Mouse (Mus musculus) midbrain, embryonic 13.5 days (tissue): ENCODE results near the gene Tma7. TPM values are rescaled to one million over a fixed set of nuclear protein-coding genes. Genes with fewer than 3 reads are reported as not detected.

ENCODE experiments used
- ATAC-seq: fragments of 200-750 bp; cut with Nextera tagmentation; 2 replicates; pipeline ENCODE4 v1.8.0; 2017; ENCODE audit warnings: mild to moderate bottlenecking, moderate TSS enrichment, moderate library complexity
- H3K27ac ChIP-seq: fragments of 300-500 bp; sonication (generic); 2 replicates; pipeline ENCODE4 v1.5.1; 2015; ENCODE audit warnings: inconsistent platforms, mild to moderate bottlenecking, moderate library complexity
- H3K27me3 ChIP-seq: fragments of 300-500 bp; sonication (generic); 2 replicates; pipeline ENCODE4 v1.6.1; 2015; ENCODE audit warnings: mild to moderate bottlenecking, inconsistent platforms
- H3K36me3 ChIP-seq: fragments of 300-500 bp; sonication (generic); 2 replicates; pipeline ENCODE4 v1.6.1; 2015; ENCODE audit warnings: mild to moderate bottlenecking, inconsistent platforms
- H3K4me1 ChIP-seq: fragments of 300-500 bp; sonication (generic); replicated peaks from 2 replicates; pipeline ENCODE4 v1.6.1; 2015; ENCODE audit warnings: inconsistent platforms
- H3K4me2 ChIP-seq: fragments of 300-500 bp; sonication (generic); replicated peaks from 2 replicates; pipeline ENCODE4 v1.6.1; 2015; ENCODE audit warnings: moderate library complexity, mild to moderate bottlenecking, inconsistent platforms
- H3K4me3 ChIP-seq: fragments of 300-500 bp; sonication (generic); replicated peaks from 2 replicates; pipeline ENCODE4 v1.5.1; 2015; ENCODE audit warnings: mild to moderate bottlenecking, inconsistent platforms
- H3K9ac ChIP-seq: fragments of 300-500 bp; sonication (generic); replicated peaks from 2 replicates; pipeline ENCODE4 v1.6.1; 2015; ENCODE audit warnings: mild to moderate bottlenecking, inconsistent platforms
- H3K9me3 ChIP-seq: fragments of 300-500 bp; sonication (generic); 2 replicates; pipeline ENCODE4 v1.6.1; 2016; ENCODE audit warnings: mild to moderate bottlenecking, inconsistent platforms
- WGBS: fragments of 180-500 bp; shearing (Covaris S2); methylation state at CpG from one replicate; pipeline ENCODE4 v1.1.7; 2015; 5-methylcytosine and 5-hydroxymethylcytosine counted together
- polyA plus RNA-seq: library from polyadenylated mRNA; unstranded; fragments of >200 nt; fragmentation: Nextera tagmentation; extraction: Ambion mirVana; gene quantifications from 2 replicates; pipeline ENCODE4 v1.2.1, GENCODE M21; 2015

Gene Tma7
- polyA plus RNA-seq, 1 experiment from 2014 or later, result 724 TPM

- no peak overlapping the region for H3K27ac ChIP-seq
- no peak overlapping the region for H3K4me3 ChIP-seq
- no peak overlapping the region for H3K9ac ChIP-seq
- H3K36me3 ChIP-seq, result peaks cover 32% of the 10 kb centered on the region
- no peak for ATAC-seq
- H3K4me2 ChIP-seq, result no peak overlapping the region
- no peaks in the 10 kb centered on the region for H3K4me1 ChIP-seq
- no peaks in the 10 kb centered on the region for H3K9me3 ChIP-seq
- WGBS, result 88% methylated on average over 8 of the region's 8 CpGs
- no peaks in the 10 kb centered on the region for H3K27me3 ChIP-seq
These were observed 50.7 kb downstream of the Tma7 start for GRCm38 (mm10) chr9:109031686-109032085.

- 92% methylated on average over 7 of the region's 7 CpGs for WGBS
- no peak overlapping the region for H3K9ac ChIP-seq
- no peaks in the 10 kb centered on the region for H3K27me3 ChIP-seq
- no peak overlapping the region for H3K27ac ChIP-seq
- H3K36me3 ChIP-seq, result peaks cover 36% of the 10 kb centered on the region
- H3K4me2 ChIP-seq, result no peak overlapping the region
- no peaks in the 10 kb centered on the region for H3K9me3 ChIP-seq
- H3K4me1 ChIP-seq, result no peaks in the 10 kb centered on the region
- no peak overlapping the region for H3K4me3 ChIP-seq
- ATAC-seq, result no peak
These were observed 51.4 kb downstream of the Tma7 start for GRCm38 (mm10) chr9:109031001-109031400.

GRCm38 (mm10) chr9:109030312-109030711, 52.1 kb downstream of the Tma7 start:
- 74% methylated on average over 3 of the region's 3 CpGs for WGBS
- Histone ChIP-seq H3K4me1 (no peaks in the 10 kb centered on the region), H3K27me3 (no peaks in the 10 kb centered on the region), H3K4me2 (no peak overlapping the region), H3K36me3 (peaks cover 43% of the 10 kb centered on the region), H3K27ac (no peak overlapping the region), H3K9me3 (no peaks in the 10 kb centered on the region), H3K4me3 (no peak overlapping the region), H3K9ac (no peak overlapping the region)
- no peak for ATAC-seq

- H3K4me1 ChIP-seq, result no peaks in the 10 kb centered on the region
- H3K27ac ChIP-seq, result no peak overlapping the region
- no peak for ATAC-seq
- no peak overlapping the region for H3K9ac ChIP-seq
- no peaks in the 10 kb centered on the region for H3K9me3 ChIP-seq
- H3K27me3 ChIP-seq, result no peaks in the 10 kb centered on the region
- H3K36me3 ChIP-seq, result peaks cover 49% of the 10 kb centered on the region
- WGBS, result 82% methylated on average over 5 of the region's 5 CpGs
- no peak overlapping the region for H3K4me3 ChIP-seq
- no peak overlapping the region for H3K4me2 ChIP-seq
These were observed 53.5 kb downstream of the Tma7 start for GRCm38 (mm10) chr9:109028919-109029318.

- ATAC-seq, result no peak
- no peaks in the 10 kb centered on the region for H3K4me1 ChIP-seq
- peaks cover 51% of the 10 kb centered on the region for H3K36me3 ChIP-seq
These were observed 54.0 kb downstream of the Tma7 start for GRCm38 (mm10) chr9:109028421-109028820.

GRCm38 (mm10) chr9:109027521-109027920, 54.9 kb downstream of the Tma7 start:
- 83% methylated on average over 8 of the region's 8 CpGs for WGBS
- ATAC-seq, result no peak
- Histone ChIP-seq H3K4me2 (no peak overlapping the region), H3K36me3 (peaks cover 57% of the 10 kb centered on the region), H3K27ac (no peak overlapping the region), H3K27me3 (no peaks in the 10 kb centered on the region), H3K9me3 (no peaks in the 10 kb centered on the region), H3K4me1 (no peaks in the 10 kb centered on the region), H3K9ac (no peak overlapping the region), H3K4me3 (no peak overlapping the region)

More at GRCm38 (mm10) chr9:109028421-109028820, 54.0 kb downstream of the Tma7 start:
- H3K4me2 ChIP-seq, result no peak overlapping the region
- H3K4me3 ChIP-seq, result no peak overlapping the region
- no peaks in the 10 kb centered on the region for H3K27me3 ChIP-seq
- no peak overlapping the region for H3K27ac ChIP-seq
- WGBS, result 80% methylated on average over 3 of the region's 3 CpGs
- no peak overlapping the region for H3K9ac ChIP-seq
- no peaks in the 10 kb centered on the region for H3K9me3 ChIP-seq

Other genes with a start within 250 kb of the Tma7 start
- gene Slc26a6, start 229.3 kb downstream of the Tma7 start, polyA plus RNA-seq, result 11.3 and 12.5 TPM in 2 replicates
- gene Tmem89, start 168.0 kb downstream of the Tma7 start, polyA plus RNA-seq, result 0.46 TPM in 1 of 2 replicates, not detected in the other
- gene Uqcrc1, start 146.0 kb downstream of the Tma7 start, polyA plus RNA-seq, result 366 and 383 TPM in 2 replicates
- gene Col7a1, start 129.0 kb downstream of the Tma7 start, polyA plus RNA-seq, result 1.7 and 1.8 TPM in 2 replicates
- gene Ucn2, start 96.6 kb downstream of the Tma7 start, polyA plus RNA-seq, result not detected in 2 replicates
- 24.4 and 30.6 TPM in 2 replicates for gene Pfkfb4, start 90.8 kb downstream of the Tma7 start, polyA plus RNA-seq
- 43.7 and 44.3 TPM in 2 replicates for gene Shisa5, start 44.0 kb downstream of the Tma7 start, polyA plus RNA-seq
- gene Trex1, start 22.9 kb downstream of the Tma7 start, polyA plus RNA-seq, result 13.6 and 14.5 TPM in 2 replicates
- gene Atrip, start 8.5 kb downstream of the Tma7 start, polyA plus RNA-seq, result 31.0 and 31.7 TPM in 2 replicates
- gene Ccdc51, start 94 bp downstream of the Tma7 start, polyA plus RNA-seq, result 12.8 and 14.6 TPM in 2 replicates
- 28.2 and 33.3 TPM in 2 replicates for gene Plxnb1, start 12.8 kb upstream of the Tma7 start, polyA plus RNA-seq
- gene Fbxw21, start 79.5 kb upstream of the Tma7 start, polyA plus RNA-seq, result not detected in 2 replicates
- gene Fbxw13, start 113.4 kb upstream of the Tma7 start, polyA plus RNA-seq, result not detected in 2 replicates
- gene Fbxw20, start 152.2 kb upstream of the Tma7 start, polyA plus RNA-seq, result not detected in 2 replicates
- not detected in 2 replicates for gene Fbxw14, start 205.1 kb upstream of the Tma7 start, polyA plus RNA-seq